Mouse (Mus musculus): ENCODE measurements at regions not wholly inside any gene's neighbourhood (a gene's known extent, or its start where the extent isn't known, plus 50 kb on each side); places are given as distances from the start of the nearest gene placed in this dataset.

GRCm38 (mm10) chr3:106879994-106880393 lies 53.9 kb upstream of the Olfr266 start:
- no peak for TF ChIP-seq CTCF (IDR thresholded peaks at IDR 0.05; ENCODE audit: borderline replicate concordance, insufficient read depth, low read depth, low read length)
- no peak for TF ChIP-seq POLR2A (IDR thresholded peaks at IDR 0.05; ENCODE audit: borderline replicate concordance, insufficient read depth, low read length)
- no peak for DNase-seq
- no peak overlapping the region for H3K4me3 ChIP-seq (replicated peaks; ENCODE audit: insufficient read depth, low read depth, low read length)
- H3K27ac ChIP-seq (ENCODE audit: insufficient read depth, low read length): no peak overlapping the region
- H3K27me3 ChIP-seq (ENCODE audit: control insufficient read depth, insufficient read depth, low read length): no peaks in the 10 kb centered on the region
- H3K4me1 ChIP-seq (ENCODE audit: control insufficient read depth, insufficient read depth, low read length): no peaks in the 10 kb centered on the region

DNA sequence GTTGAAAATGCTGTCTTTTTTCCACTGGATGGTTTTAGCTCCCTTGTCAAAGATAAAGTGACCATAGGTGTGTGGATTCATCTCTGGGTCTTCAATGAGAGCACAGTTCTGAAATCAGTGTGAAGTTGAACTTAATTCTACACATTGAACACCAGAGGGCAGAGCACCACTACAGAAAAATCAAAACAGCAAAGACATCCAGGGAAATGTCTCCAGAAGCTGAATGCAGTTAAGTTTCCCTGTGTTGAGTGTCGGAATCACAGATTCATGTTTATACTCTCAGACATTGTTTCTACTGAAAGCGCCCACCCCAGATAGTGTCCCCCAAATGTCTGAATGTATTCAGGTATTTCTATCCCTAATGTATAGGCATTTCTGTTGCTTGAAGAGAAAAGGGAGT lies 77.1 kb upstream of the Olfr266 start:
- H3K4me3 ChIP-seq (replicated peaks; ENCODE audit: insufficient read depth, low read depth, low read length): no peak overlapping the region
- WGBS: 30% methylated on average over 2 of the region's 2 CpGs
- DNase-seq: peak; percentile 10 to 29
- H3K27me3 ChIP-seq (ENCODE audit: control insufficient read depth, insufficient read depth, low read length): no peaks in the 10 kb centered on the region
- peak; percentile 44; the same call in 1 of the 2 replicates for TF ChIP-seq CTCF (IDR thresholded peaks at IDR 0.05; ENCODE audit: borderline replicate concordance, insufficient read depth, low read depth, low read length)
- TF ChIP-seq POLR2A (IDR thresholded peaks at IDR 0.05; ENCODE audit: borderline replicate concordance, insufficient read depth, low read length): no peak
- no peaks in the 10 kb centered on the region for H3K4me1 ChIP-seq (ENCODE audit: control insufficient read depth, insufficient read depth, low read length)
- H3K27ac ChIP-seq (ENCODE audit: insufficient read depth, low read length): no peak overlapping the region

DNA sequence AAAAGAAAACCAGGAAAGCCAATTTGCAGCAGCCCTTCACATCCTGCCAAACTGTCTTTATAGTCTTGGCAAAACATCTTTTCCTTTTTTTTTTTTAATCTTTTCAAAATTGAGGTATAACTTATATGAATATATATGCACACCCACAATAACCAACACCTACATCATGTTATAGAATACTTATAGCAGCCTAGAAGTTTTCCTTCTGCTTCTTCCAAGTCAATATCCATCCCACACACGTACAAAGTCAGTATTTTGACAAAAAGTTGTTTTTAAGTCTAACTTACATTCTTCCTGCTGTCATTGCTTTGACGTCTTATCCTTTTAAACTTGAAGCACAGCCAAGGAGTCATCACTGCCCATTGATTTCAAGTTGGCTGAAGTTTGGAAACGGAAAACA lies 80.6 kb upstream of the Olfr266 start:
- no peaks in the 10 kb centered on the region for H3K27me3 ChIP-seq (ENCODE audit: control insufficient read depth, insufficient read depth, low read length)
- no peaks in the 10 kb centered on the region for H3K4me1 ChIP-seq (ENCODE audit: control insufficient read depth, insufficient read depth, low read length)
- 14% methylated on average over 3 of the region's 3 CpGs for WGBS
- no peak overlapping the region for H3K4me3 ChIP-seq (replicated peaks; ENCODE audit: insufficient read depth, low read depth, low read length)
- DNase-seq: no peak
- no peak for TF ChIP-seq POLR2A (IDR thresholded peaks at IDR 0.05; ENCODE audit: borderline replicate concordance, insufficient read depth, low read length)
- TF ChIP-seq CTCF (IDR thresholded peaks at IDR 0.05; ENCODE audit: borderline replicate concordance, insufficient read depth, low read depth, low read length): no peak
- no peak overlapping the region for H3K27ac ChIP-seq (ENCODE audit: insufficient read depth, low read length)

GRCm38 (mm10) chr3:106936067-106936466 lies 99.9 kb upstream of the Kcna3 start:
- H3K4me3 ChIP-seq (replicated peaks; ENCODE audit: insufficient read depth, low read depth, low read length): no peak overlapping the region
- no peak overlapping the region for H3K27ac ChIP-seq (ENCODE audit: insufficient read depth, low read length)
- no peak for DNase-seq
- no peaks in the 10 kb centered on the region for H3K4me1 ChIP-seq (ENCODE audit: control insufficient read depth, insufficient read depth, low read length)
- no peaks in the 10 kb centered on the region for H3K27me3 ChIP-seq (ENCODE audit: control insufficient read depth, insufficient read depth, low read length)
- TF ChIP-seq CTCF (IDR thresholded peaks at IDR 0.05; ENCODE audit: borderline replicate concordance, insufficient read depth, low read depth, low read length) (no peak), POLR2A (IDR thresholded peaks at IDR 0.05; ENCODE audit: borderline replicate concordance, insufficient read depth, low read length) (no peak)

DNA sequence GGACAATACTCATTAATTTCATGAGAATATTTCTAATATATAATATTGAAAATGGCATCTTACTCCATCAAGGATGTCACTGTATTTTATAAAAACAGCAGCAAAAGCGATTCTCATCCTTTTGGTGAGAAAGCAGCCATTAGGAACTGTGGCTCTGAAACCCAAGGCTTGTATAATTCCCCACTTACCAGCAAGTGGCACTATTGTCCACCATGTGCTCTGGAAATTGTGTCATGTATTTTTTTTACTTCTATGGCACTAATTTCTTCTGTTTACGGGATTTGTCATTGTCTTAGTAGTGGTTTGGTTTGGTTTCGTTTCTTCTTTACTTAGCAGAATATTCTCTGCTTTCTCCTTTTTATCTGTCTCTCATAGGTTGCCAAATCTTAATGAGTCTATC lies 95.9 kb upstream of the Kcna3 start:
- Histone ChIP-seq H3K4me3 (replicated peaks; ENCODE audit: insufficient read depth, low read depth, low read length) (no peak overlapping the region), H3K27ac (ENCODE audit: insufficient read depth, low read length) (no peak overlapping the region), H3K4me1 (ENCODE audit: control insufficient read depth, insufficient read depth, low read length) (no peaks in the 10 kb centered on the region), H3K27me3 (ENCODE audit: control insufficient read depth, insufficient read depth, low read length) (no peaks in the 10 kb centered on the region)
- DNase-seq: no peak
- WGBS: 65% methylated on average over 3 of the region's 3 CpGs
- TF ChIP-seq POLR2A (IDR thresholded peaks at IDR 0.05; ENCODE audit: borderline replicate concordance, insufficient read depth, low read length) (no peak), CTCF (IDR thresholded peaks at IDR 0.05; ENCODE audit: borderline replicate concordance, insufficient read depth, low read depth, low read length) (no peak)

DNA sequence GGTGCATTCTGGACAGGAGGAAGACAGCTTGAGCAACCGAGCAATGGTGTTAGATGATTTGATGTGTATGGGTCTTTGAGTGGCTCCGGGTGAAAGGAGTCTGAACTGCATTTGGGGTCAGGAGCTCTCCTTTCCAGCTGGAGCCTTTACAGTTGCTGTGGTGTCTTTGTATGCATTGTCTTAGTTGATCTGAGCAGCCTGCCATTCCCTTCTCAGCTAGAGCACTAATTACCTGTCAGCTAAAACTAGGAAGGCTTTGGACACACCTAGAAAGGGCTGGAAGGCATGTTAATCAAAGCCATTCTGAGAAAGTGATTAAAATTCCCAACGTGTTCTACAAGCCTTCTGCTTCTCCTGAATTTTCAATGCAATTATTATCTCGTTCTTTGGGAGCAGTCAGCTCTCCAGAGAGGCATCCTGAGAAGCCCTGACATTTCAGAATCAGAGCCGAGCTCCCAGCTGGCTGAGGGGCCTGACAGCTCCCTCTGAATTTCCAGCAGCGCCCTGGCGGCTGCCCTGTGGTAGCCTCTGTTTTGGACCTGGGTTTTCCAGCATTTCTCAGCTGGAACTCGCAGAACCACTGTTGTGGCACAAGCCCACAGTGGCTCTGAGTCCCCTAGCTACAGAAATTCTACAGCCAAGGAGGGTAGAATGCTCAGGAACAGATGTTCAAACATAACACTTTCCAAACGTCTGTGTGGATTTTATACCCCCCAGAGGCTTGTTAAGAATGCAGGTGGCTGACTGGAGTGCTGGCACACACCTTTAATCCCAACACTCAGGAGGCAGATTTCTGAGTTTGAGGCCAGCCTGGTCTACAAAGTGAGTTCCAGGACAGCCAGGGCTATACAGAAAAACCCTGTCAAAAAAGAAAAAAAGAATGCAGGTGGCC lies 80.2 kb upstream of the Kcna3 start:
- Histone ChIP-seq H3K4me1 (ENCODE audit: control insufficient read depth, insufficient read depth, low read length) (no peaks in the 10 kb centered on the region), H3K27me3 (ENCODE audit: control insufficient read depth, insufficient read depth, low read length) (no peaks in the 10 kb centered on the region), H3K27ac (ENCODE audit: insufficient read depth, low read length) (peak overlapping the region; percentile 21; the same call in 1 of the 2 replicates), H3K4me3 (replicated peaks; ENCODE audit: insufficient read depth, low read depth, low read length) (no peak overlapping the region)
- TF ChIP-seq POLR2A (IDR thresholded peaks at IDR 0.05; ENCODE audit: borderline replicate concordance, insufficient read depth, low read length) (no peak), CTCF (IDR thresholded peaks at IDR 0.05; ENCODE audit: borderline replicate concordance, insufficient read depth, low read depth, low read length) (no peak)
- 24% methylated on average over 9 of the region's 9 CpGs for WGBS
- DNase-seq: no peak

DNA sequence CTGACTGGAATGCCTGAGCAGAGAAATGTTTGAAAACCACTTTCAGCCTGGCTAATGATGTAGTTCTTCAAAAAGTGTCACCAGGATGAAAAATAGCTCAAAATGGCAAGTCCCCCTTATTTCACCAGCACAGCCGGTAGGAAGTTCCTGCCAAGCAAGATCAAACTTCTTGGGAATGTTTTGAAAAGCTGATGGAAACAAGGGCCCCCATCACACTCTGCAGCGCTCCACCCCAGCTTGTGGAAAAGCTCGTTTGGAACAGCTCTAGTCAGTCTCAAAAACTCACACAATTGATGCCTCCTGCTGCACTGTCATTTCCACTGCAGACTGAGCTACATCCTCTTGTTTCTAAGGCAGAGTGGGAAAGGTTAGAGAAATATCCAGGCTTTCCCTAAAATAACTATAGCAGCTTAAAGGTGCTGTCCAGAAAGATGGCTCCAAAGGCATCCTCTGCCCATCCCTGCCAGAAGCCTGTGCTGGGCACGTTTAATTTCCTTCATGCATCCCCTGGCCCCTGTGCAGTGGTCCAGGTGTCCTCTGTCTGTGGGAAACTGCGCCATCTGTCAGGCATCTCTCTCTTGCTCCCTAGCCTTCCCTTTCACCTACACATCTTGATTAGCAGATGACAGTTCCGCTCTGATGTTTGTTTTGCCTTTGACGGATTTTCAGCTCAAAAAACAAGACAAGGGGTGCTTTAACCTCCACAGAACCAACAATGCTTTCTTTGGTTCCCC lies 78.6 kb upstream of the Kcna3 start:
- no peak for DNase-seq
- no peaks in the 10 kb centered on the region for H3K27me3 ChIP-seq (ENCODE audit: control insufficient read depth, insufficient read depth, low read length)
- H3K4me1 ChIP-seq (ENCODE audit: control insufficient read depth, insufficient read depth, low read length): no peaks in the 10 kb centered on the region
- TF ChIP-seq POLR2A (IDR thresholded peaks at IDR 0.05; ENCODE audit: borderline replicate concordance, insufficient read depth, low read length) (no peak), CTCF (IDR thresholded peaks at IDR 0.05; ENCODE audit: borderline replicate concordance, insufficient read depth, low read depth, low read length) (no peak)
- H3K27ac ChIP-seq (ENCODE audit: insufficient read depth, low read length): no peak overlapping the region
- WGBS: 26% methylated on average over 7 of the region's 7 CpGs
- H3K4me3 ChIP-seq (replicated peaks; ENCODE audit: insufficient read depth, low read depth, low read length): no peak overlapping the region

GRCm38 (mm10) chr3:106958194-106958593 lies 77.8 kb upstream of the Kcna3 start:
- no peaks in the 10 kb centered on the region for H3K4me1 ChIP-seq (ENCODE audit: control insufficient read depth, insufficient read depth, low read length)
- no peak overlapping the region for H3K4me3 ChIP-seq (replicated peaks; ENCODE audit: insufficient read depth, low read depth, low read length)
- TF ChIP-seq CTCF (IDR thresholded peaks at IDR 0.05; ENCODE audit: borderline replicate concordance, insufficient read depth, low read depth, low read length) (no peak), POLR2A (IDR thresholded peaks at IDR 0.05; ENCODE audit: borderline replicate concordance, insufficient read depth, low read length) (no peak)
- no peak overlapping the region for H3K27ac ChIP-seq (ENCODE audit: insufficient read depth, low read length)
- no peaks in the 10 kb centered on the region for H3K27me3 ChIP-seq (ENCODE audit: control insufficient read depth, insufficient read depth, low read length)
- no peak for DNase-seq
- WGBS: 80% methylated on average over 2 of the region's 2 CpGs

Data from cerebellum, adult 2 months (tissue).